Mouse (Mus musculus): ENCODE results near the gene Lrp6.

DNA sequence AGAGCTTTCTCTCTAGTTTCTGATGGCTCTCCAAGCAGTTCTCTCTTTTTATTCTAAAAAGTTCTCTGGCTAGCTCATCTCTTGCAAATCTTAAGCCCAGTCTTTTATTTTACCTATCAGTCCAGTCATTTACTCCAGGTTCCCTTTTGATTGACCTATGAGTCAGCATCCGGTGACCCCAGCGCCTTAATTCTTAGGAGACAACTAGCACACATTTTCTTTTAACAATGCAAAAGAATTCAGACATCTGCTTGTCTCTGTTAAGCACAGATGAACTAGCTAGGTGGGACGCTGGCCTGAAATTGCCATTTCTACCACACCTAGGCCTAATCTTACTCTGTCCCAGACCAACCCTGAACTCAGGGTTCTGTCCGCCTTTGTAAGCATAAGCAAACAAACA, 12.7 kb upstream of the Lrp6 start:
- no peak for TF ChIP-seq CTCF (IDR thresholded peaks at IDR 0.05)
- no peak for TF ChIP-seq POLR2A (IDR thresholded peaks at IDR 0.05; ENCODE audit: insufficient read depth, low read depth, low read length)
